Mouse (Mus musculus): ENCODE results near the gene Ryr2.
A peak's percentile ranks its signal among the peaks of the same experiment; 100 is the strongest.
"Not testable (repeated sequence)": the region's sequence is repeated elsewhere in the genome, so short reads cannot be mapped to it uniquely, and the experiment has no call there.

The Ryr2 gene

DNA sequence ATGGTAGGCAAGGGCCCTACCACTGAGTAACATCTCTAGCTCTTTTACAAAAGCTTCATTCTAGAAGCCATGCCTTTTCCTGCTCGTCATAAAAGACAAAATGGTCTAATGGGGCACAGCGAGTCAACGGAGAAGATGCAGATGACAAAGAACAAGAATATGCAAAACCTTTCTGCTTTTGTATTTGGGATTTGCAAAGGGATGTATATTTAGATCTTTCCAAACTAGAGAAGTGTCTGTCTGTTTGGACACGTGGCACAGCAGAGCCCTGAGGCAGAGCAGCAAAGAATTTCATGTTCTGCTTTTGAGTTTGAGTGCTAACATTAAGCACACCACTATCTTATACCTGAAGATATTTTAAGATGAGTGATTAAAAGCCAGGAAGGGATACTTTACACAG is 224.4 kb downstream of the Ryr2 start:
- no peak for DNase-seq (ENCODE audit: low spot score in 2 of 2)

- DNase-seq (ENCODE audit: low spot score in 2 of 2): no peak
Measured at GRCm38 (mm10) chr13:11880503-11881227, 226.1 kb downstream of the Ryr2 start.

- DNase-seq (ENCODE audit: low spot score in 2 of 2): no peak
Measured at GRCm38 (mm10) chr13:11879037-11879436, 227.7 kb downstream of the Ryr2 start.

DNA sequence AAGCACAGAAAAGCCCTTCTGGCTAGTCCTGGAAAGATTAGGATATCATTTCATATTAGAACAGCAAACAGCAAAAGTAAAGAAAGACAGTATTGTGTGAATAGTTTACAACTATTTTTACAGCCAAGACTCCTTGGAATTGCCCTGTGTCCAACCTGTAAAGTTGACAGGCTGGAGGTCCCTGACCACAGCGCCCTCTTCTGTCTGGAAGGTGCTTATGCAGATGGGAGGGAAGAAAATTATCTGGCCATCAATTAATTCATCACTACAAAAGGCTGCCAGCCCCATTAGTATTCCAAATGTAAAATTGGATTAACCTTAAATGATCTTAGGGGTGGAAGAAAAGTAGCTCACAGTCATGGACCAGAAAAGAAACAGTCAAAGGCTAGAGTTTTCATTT is 231.9 kb downstream of the Ryr2 start:
- no peak for DNase-seq (ENCODE audit: low spot score in 2 of 2)

GRCm38 (mm10) chr13:11869971-11870370 is 236.8 kb downstream of the Ryr2 start:
- DNase-seq (ENCODE audit: low spot score in 2 of 2): no peak

- no peak for DNase-seq (ENCODE audit: low spot score in 2 of 2)
Measured at GRCm38 (mm10) chr13:11869486-11869885, 237.3 kb downstream of the Ryr2 start.

- no peak for DNase-seq (ENCODE audit: low spot score in 2 of 2)
Measured at GRCm38 (mm10) chr13:11868979-11869378, 237.8 kb downstream of the Ryr2 start.

DNA sequence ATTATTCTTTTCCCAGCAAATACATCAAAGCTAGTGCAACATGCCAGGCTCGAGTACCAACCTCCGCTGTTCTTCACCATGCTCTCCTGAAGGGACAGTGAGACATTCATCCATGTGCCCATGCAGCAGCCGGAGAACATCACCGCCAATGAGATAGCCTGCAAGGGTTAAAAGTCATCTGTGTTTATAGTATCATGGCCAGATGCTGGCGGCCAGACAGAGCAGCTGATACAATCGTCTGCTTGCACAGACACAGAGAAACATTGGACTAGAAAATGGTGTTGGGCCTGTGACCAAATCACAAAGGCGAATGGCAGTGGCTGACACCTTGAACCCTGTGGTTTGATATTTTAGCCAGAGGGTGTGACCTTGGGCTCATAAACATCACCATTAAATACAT is 238.7 kb downstream of the Ryr2 start:
- DNase-seq (ENCODE audit: low spot score in 2 of 2): no peak

GRCm38 (mm10) chr13:11865261-11865660 is 241.5 kb downstream of the Ryr2 start:
- DNase-seq (ENCODE audit: low spot score in 2 of 2): peak in 1 of 2 experiments; percentile 31

DNA sequence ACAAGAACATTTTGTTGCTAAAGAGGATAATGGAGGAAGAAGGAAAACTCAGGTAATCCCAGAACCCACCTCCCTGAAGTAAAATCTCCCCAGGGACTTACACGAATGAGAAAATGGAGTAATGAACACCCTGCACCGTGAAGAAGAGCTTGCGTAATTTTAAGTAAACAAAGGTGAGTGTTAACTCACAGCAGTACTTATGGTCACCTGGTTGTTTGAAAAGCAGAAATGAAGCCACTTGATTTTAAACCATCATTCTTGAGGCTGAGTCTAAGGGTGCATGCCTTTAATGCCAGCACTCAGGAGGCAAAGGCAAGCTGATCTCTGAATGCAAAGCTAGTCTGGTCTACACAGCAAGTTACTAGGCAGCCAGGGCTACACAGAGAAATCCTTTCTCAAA is 255.1 kb downstream of the Ryr2 start:
- no peak for DNase-seq (ENCODE audit: low spot score in 2 of 2)

- no peak for DNase-seq (ENCODE audit: low spot score in 2 of 2)
Measured at GRCm38 (mm10) chr13:11843889-11844288, 262.9 kb downstream of the Ryr2 start.

DNA sequence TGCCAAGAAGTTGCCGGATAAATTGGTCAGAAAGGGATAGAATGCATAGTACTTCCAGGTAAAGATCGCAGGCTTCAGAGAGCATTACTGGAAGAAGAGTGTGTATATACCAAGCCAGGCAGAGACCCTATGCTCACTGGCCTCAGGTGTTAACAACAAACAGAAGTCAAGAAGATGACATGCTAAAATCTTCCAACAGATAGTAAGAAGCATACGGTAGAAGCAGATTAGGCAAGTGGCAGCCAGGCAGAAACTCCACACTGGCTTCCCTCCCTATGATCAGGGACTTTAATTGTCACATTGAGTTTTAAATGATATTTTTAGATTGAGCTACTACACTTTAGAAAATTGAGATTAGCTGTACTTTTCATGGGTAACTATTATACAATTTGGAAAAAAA is 268.9 kb downstream of the Ryr2 start:
- DNase-seq (ENCODE audit: low spot score in 2 of 2): no peak

- no peak for DNase-seq (ENCODE audit: low spot score in 2 of 2)
Measured at GRCm38 (mm10) chr13:11837152-11837551, 269.6 kb downstream of the Ryr2 start.

DNA sequence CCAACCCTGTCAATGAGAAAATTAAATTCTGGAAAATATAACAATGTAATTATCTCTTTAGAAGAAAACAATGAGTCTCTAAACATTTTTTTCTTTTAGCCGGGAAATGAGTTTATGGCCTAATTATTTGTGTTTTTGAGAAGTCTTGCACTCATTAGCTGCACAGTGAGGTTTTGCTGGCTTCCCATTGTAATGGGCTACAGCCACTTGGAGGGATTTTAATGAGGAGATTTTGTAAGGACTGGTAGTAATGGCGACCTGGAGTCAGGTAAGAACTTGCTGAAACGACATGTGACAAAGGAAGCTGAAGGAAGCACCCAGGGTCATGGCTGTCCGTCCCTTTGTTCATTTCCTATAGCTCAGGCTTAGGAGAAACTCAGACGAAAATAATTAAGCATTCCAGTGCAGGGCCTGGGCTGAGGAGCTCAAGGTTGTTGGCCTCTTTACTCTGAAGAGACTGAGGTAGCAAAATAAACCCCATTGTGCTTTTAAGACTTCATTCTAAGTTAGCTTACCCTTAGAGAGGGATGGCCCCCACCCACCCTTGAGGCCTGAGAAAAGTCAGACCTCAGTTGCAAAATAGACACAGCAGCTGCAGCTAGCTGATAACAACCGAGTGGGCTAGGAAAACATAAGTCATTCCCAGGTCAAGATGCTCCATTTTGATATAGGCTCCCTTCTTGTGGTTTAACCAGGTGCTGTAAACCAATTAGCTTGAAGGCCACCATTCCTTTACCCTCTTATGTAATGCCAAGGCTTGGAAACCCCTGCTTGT is 270.3 kb downstream of the Ryr2 start:
- DNase-seq (ENCODE audit: low spot score in 2 of 2): no peak

GRCm38 (mm10) chr13:11831210-11831609 is 275.5 kb downstream of the Ryr2 start:
- no peak for DNase-seq (ENCODE audit: low spot score in 2 of 2)

- no peak for DNase-seq (ENCODE audit: low spot score in 2 of 2)
Measured at GRCm38 (mm10) chr13:11825563-11826226, 281.1 kb downstream of the Ryr2 start.

DNA sequence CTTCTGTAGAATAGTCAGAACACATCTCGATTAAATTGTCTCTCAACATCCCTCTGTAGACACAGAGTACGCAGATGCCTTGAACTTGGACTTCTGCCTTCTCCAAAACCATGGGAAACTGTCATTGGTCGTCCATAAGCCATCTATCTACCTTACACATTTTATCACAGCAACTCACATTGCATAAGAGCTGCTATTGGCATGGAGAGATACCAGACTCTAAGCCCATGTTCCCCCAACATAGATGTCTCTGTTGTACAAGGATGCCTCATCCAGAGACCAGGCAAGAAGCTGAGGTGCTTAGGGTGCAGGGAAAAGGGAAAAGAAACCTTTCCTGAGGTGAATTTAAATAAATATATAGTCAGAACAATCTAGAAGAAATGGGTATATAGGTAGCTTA is 288.0 kb downstream of the Ryr2 start:
- DNase-seq (ENCODE audit: low spot score in 2 of 2): no peak

DNA sequence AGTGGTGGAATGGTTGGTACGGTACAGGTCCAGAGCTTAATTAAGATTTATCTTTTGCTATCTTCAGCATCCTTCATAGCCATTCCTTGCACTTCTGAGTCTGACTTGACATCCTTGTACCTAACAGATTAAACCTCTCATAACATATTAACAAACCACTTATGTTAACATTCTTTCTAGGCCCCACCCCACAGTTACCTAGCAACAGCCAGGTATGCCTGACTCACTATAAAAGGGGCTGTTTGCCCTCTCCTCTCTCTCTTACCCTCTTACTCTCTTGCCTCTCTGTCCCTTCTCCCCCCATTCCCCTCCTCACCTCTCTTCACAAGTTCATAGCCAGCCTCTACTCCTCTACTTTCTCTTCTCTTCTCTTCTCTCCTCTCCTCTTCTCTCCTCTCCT is 297.4 kb downstream of the Ryr2 start:
- not testable (repeated sequence) for DNase-seq (ENCODE audit: low spot score in 2 of 2)

DNA sequence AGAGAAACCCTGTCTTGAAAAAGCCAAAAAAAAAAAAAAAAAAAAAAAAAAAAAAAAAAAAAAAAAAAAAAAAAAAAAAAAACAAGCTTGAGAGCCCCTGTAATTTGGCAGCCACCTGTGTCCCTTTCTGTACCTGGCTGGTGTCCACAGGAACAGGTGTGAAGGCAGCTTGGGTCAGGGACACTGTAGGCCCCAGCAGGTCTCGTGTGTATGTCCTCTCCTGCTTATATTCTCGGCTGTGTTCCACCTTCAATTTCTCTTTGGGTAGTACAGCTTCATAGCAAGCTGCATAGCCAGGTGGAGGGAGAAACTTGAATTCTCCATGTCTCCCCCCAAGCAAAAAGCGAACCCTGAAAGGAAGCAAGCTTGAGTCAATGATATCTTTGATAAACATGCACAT is 314.2 kb downstream of the Ryr2 start:
- DNase-seq (ENCODE audit: low spot score in 2 of 2): no peak

GRCm38 (mm10) chr13:11790536-11790935 is 316.2 kb downstream of the Ryr2 start:
- no peak for DNase-seq (ENCODE audit: low spot score in 2 of 2)

- no peak for DNase-seq (ENCODE audit: low spot score in 2 of 2)
Measured at GRCm38 (mm10) chr13:11782411-11783155, 324.2 kb downstream of the Ryr2 start.

- no peak for DNase-seq (ENCODE audit: low spot score in 2 of 2)
Measured at GRCm38 (mm10) chr13:11781065-11781464, 325.7 kb downstream of the Ryr2 start.
